Mouse (Mus musculus) stomach, embryonic 15.5 days (tissue): ENCODE data around the gene Inha. TPM values are rescaled to one million over a fixed set of nuclear protein-coding genes. Genes with fewer than 3 reads are reported as not detected.

ENCODE experiments used
- ATAC-seq: fragments of 200-750 bp; cut with Nextera tagmentation; 2 replicates; pipeline ENCODE4 v1.8.0; 2017; ENCODE audit warnings: low read depth, moderate number of reproducible peaks, moderate TSS enrichment; ENCODE audit not compliant: insufficient read depth, low FRiP score
- H3K27ac ChIP-seq: fragments of 300-500 bp; sonication (generic); 2 replicates; pipeline ENCODE4 v1.5.1; 2015; ENCODE audit warnings: mild to moderate bottlenecking, inconsistent platforms
- H3K27me3 ChIP-seq: fragments of 300-500 bp; sonication (generic); replicated peaks from 2 replicates; pipeline ENCODE4 v1.6.1; 2015; ENCODE audit warnings: inconsistent platforms
- H3K36me3 ChIP-seq: fragments of 300-500 bp; sonication (generic); 2 replicates; pipeline ENCODE4 v1.6.1; 2015; ENCODE audit warnings: inconsistent platforms
- H3K4me1 ChIP-seq: fragments of 300-500 bp; sonication (generic); 2 replicates; pipeline ENCODE4 v1.6.1; 2015; ENCODE audit warnings: inconsistent platforms
- H3K4me2 ChIP-seq: fragments of 300-500 bp; sonication (generic); 2 replicates; pipeline ENCODE4 v1.6.1; 2015; ENCODE audit warnings: mild to moderate bottlenecking, inconsistent platforms
- H3K4me3 ChIP-seq: fragments of 300-500 bp; sonication (generic); replicated peaks from 2 replicates; pipeline ENCODE4 v1.5.1; 2015; ENCODE audit warnings: inconsistent platforms
- H3K9ac ChIP-seq: fragments of 300-500 bp; sonication (generic); 2 replicates; pipeline ENCODE4 v1.6.1; 2015; ENCODE audit warnings: inconsistent platforms
- H3K9me3 ChIP-seq: fragments of 300-500 bp; sonication (generic); 2 replicates; pipeline ENCODE4 v1.6.1; 2016; ENCODE audit warnings: inconsistent platforms
- WGBS: fragments of 180-500 bp; shearing (Covaris S2); methylation state at CpG from one replicate; pipeline ENCODE4 v1.1.7; 2015; 5-methylcytosine and 5-hydroxymethylcytosine counted together
- polyA plus RNA-seq: library from polyadenylated mRNA; unstranded; fragments of >200 nt; fragmentation: Nextera tagmentation; extraction: Ambion mirVana; gene quantifications from 2 replicates; pipeline ENCODE4 v1.2.1, GENCODE M21; 2015

The Inha gene
- polyA plus RNA-seq, 1 experiment from 2014 or later = 8.0 TPM

GRCm38 (mm10) chr1:75550586-75550985 is 43.7 kb downstream of the Inha start:
- no peaks in the 10 kb centered on the region for H3K27me3 ChIP-seq
- no peak overlapping the region for H3K4me2 ChIP-seq
- 79% methylated on average over 15 of the region's 15 CpGs for WGBS
- peaks cover 28% of the 10 kb centered on the region; the same call in 1 of the 2 replicates for H3K36me3 ChIP-seq
- peaks cover 18% of the 10 kb centered on the region; the same call in 1 of the 2 replicates for H3K4me1 ChIP-seq
- no peak overlapping the region for H3K4me3 ChIP-seq
- H3K9me3 ChIP-seq = no peaks in the 10 kb centered on the region
- no peak overlapping the region for H3K9ac ChIP-seq
- ATAC-seq = no peak
- no peak overlapping the region for H3K27ac ChIP-seq

GRCm38 (mm10) chr1:75555680-75556079 is 48.8 kb downstream of the Inha start:
- Histone ChIP-seq H3K4me3 (no peak overlapping the region), H3K9ac (no peak overlapping the region), H3K27me3 (no peaks in the 10 kb centered on the region), H3K27ac (no peak overlapping the region), H3K36me3 (peaks cover 31% of the 10 kb centered on the region; the same call in 1 of the 2 replicates), H3K4me1 (peaks cover 15% of the 10 kb centered on the region), H3K4me2 (no peak overlapping the region), H3K9me3 (no peaks in the 10 kb centered on the region)
- ATAC-seq = no peak
- 83% methylated on average over 7 of the region's 7 CpGs for WGBS

- 81% methylated on average over 9 of the region's 9 CpGs for WGBS
- peaks cover 25% of the 10 kb centered on the region; the same call in 1 of the 2 replicates for H3K36me3 ChIP-seq
- 0 out of 2 replicates have a peak, but pooled peaks cover 5% of the 10 kb centered on the region for H3K27me3 ChIP-seq
- H3K4me2 ChIP-seq = no peak overlapping the region
- no peak overlapping the region for H3K9ac ChIP-seq
- H3K9me3 ChIP-seq = no peaks in the 10 kb centered on the region
- no peak overlapping the region for H3K4me3 ChIP-seq
- H3K27ac ChIP-seq = no peak overlapping the region
- peaks cover 15% of the 10 kb centered on the region for H3K4me1 ChIP-seq
- no peak for ATAC-seq
These were observed 49.4 kb downstream of the Inha start for GRCm38 (mm10) chr1:75556143-75556781.

GRCm38 (mm10) chr1:75557041-75557440 is 50.2 kb downstream of the Inha start:
- no peak overlapping the region for H3K4me2 ChIP-seq
- 0 out of 2 replicates have a peak, but pooled peaks cover 21% of the 10 kb centered on the region for H3K36me3 ChIP-seq
- H3K9me3 ChIP-seq = no peaks in the 10 kb centered on the region
- H3K27me3 ChIP-seq = 0 out of 2 replicates have a peak, but pooled peaks cover 5% of the 10 kb centered on the region
- WGBS = 87% methylated on average over 7 of the region's 7 CpGs
- no peak overlapping the region for H3K9ac ChIP-seq
- H3K4me3 ChIP-seq = no peak overlapping the region
- H3K27ac ChIP-seq = no peak overlapping the region
- no peak for ATAC-seq
- peaks cover 20% of the 10 kb centered on the region for H3K4me1 ChIP-seq

GRCm38 (mm10) chr1:75558388-75559178 is 51.7 kb downstream of the Inha start:
- no peaks in the 10 kb centered on the region for H3K9me3 ChIP-seq
- peak overlapping the region; percentile 68; the same call in 1 of the 2 replicates for H3K27ac ChIP-seq
- H3K4me1 ChIP-seq = peaks cover 20% of the 10 kb centered on the region
- no peak for ATAC-seq
- H3K4me3 ChIP-seq = no peak overlapping the region
- H3K9ac ChIP-seq = no peak overlapping the region
- H3K36me3 ChIP-seq = 0 out of 2 replicates have a peak, but pooled peaks cover 9% of the 10 kb centered on the region
- 85% methylated on average over 18 of the region's 18 CpGs for WGBS
- no peak overlapping the region for H3K4me2 ChIP-seq
- 0 out of 2 replicates have a peak, but pooled peaks cover 5% of the 10 kb centered on the region for H3K27me3 ChIP-seq

GRCm38 (mm10) chr1:75559212-75559925 is 52.5 kb downstream of the Inha start:
- Histone ChIP-seq H3K36me3 (0 out of 2 replicates have a peak, but pooled peaks cover 6% of the 10 kb centered on the region), H3K4me2 (peak overlapping the region; percentile 44), H3K4me3 (no peak overlapping the region; the same call in 1 of the 2 replicates), H3K27me3 (0 out of 2 replicates have a peak, but pooled peaks cover 5% of the 10 kb centered on the region), H3K27ac (peak overlapping the region; percentile 68; the same call in 1 of the 2 replicates), H3K9me3 (no peaks in the 10 kb centered on the region), H3K4me1 (peaks cover 20% of the 10 kb centered on the region), H3K9ac (no peak overlapping the region)
- peak; percentile 95 for ATAC-seq
- 8% methylated on average over 17 of the region's 17 CpGs for WGBS

Other genes with a start within 250 kb of the Inha start
- gene Ptprn, start 242.6 kb upstream of the Inha start, polyA plus RNA-seq = 2.4 and 2.8 TPM in 2 replicates
- 7.5 and 9.6 TPM in 2 replicates for gene Resp18, start 228.7 kb upstream of the Inha start, polyA plus RNA-seq
- 123 and 137 TPM in 2 replicates for gene Dnpep, start 189.1 kb upstream of the Inha start, polyA plus RNA-seq
- 92.1 and 93.2 TPM in 2 replicates for gene Des, start 146.7 kb upstream of the Inha start, polyA plus RNA-seq
- gene Speg, start 131.8 kb upstream of the Inha start, polyA plus RNA-seq = 45.2 and 49.1 TPM in 2 replicates
- gene Gmppa, start 71.1 kb upstream of the Inha start, polyA plus RNA-seq = 103 TPM in 2 replicates
- 2.0 and 2.1 TPM in 2 replicates for gene Asic4, start 56.6 kb upstream of the Inha start, polyA plus RNA-seq
- 40.9 and 41.9 TPM in 2 replicates for gene Chpf, start 27.8 kb upstream of the Inha start, polyA plus RNA-seq
- gene Tmem198, start 27.5 kb upstream of the Inha start, polyA plus RNA-seq = 2.3 and 2.7 TPM in 2 replicates
- gene Obsl1, start 625 bp upstream of the Inha start, polyA plus RNA-seq = 75.1 and 84.0 TPM in 2 replicates
- 16.1 and 18.1 TPM in 2 replicates for gene Stk11ip, start 14.5 kb downstream of the Inha start, polyA plus RNA-seq
- 17.7 and 18.2 TPM in 2 replicates for gene Slc4a3, start 39.2 kb downstream of the Inha start, polyA plus RNA-seq